Mouse (Mus musculus): ENCODE measurements around the gene Per2.

The Per2 gene

DNA sequence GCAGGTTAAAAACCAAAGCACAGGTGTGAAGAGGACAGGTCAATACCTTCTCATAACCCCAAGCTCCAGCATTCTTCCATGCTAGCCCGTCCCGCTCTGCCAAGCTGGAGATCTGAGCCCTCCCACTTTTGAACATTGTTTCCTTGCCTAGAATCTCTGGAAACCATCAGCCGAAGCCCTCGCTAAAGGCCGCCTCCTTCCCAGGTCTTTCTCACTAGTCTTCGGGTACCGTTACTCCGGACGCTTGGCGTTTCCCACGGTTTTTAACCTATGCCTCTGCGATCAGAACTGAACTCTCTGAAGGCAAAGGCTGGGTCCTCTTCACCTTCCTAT lies 61.2 kb downstream of the Per2 start:
- DNase-seq (ENCODE audit: low spot score in 2 of 2), result peak in 1 of 2 experiments; percentile 10

DNA sequence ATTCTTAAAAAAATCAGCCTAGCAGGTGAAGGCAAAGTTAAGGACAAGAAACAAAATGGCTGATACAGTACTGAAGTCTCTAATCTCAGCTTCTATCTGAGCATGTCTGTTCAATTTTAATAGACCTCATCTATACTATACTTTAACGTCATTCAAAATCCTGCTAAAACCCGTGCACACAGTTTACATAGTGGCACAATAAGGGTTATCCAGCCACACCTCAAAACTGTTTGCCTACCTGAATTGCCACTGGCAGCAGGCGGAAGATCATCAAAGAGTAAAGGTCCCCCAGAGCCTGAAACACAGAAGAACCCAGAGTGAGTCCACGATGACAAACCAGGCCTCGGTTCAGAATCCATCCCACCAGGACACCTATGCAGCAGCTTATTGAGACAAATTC lies 68.8 kb downstream of the Per2 start:
- no peak for DNase-seq (ENCODE audit: low spot score in 2 of 2)

DNA sequence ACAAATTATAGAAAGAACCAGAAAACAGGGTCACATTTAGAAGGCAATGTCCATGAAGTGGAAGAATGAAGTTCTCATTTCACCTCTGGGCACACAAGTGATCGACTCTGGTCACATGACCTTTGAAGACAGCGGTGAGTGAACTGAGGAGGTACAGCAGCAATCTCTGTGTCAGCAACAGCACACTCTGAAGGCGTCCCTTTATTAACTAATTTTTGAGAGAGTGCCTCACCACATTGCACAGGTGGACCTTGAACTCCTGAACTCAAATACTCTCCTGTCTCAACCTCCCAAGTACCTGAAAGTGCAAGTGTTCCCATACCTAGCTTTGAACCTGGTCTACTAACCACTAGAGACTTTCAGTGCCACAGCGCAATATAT lies 78.0 kb downstream of the Per2 start:
- no peak for DNase-seq (ENCODE audit: low spot score in 2 of 2)

DNA sequence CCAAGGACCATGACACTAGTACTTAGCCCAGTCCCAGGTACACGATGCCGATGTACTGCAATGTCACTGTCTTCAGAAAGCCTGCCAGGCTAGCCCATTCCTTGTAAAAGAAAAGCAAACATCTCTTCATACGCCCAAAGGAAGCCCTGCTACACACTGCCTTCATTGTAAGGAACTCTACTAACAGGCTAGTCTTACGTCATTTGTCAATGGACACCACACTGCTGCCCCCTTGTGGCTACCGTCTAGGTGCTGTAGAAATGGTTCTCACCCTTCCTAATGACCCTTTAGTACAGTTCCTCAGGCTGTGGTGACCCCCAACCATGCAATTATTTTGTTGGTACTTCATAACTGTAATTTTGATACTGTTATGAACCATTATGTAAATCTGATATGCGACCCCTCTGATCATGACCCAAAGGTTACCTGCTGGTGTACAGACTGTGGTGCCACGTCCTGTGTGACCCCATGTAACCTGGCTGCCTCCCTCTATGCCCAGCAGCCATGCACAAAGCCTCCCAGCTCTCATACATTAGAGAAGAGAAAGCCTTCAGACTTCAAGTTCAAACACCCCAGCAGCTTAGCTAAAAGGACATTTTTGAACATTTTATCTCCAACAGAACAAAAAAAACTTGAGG lies 78.6 kb downstream of the Per2 start:
- peak; percentile 32 to 73 for DNase-seq (ENCODE audit: low spot score in 2 of 2)

DNA sequence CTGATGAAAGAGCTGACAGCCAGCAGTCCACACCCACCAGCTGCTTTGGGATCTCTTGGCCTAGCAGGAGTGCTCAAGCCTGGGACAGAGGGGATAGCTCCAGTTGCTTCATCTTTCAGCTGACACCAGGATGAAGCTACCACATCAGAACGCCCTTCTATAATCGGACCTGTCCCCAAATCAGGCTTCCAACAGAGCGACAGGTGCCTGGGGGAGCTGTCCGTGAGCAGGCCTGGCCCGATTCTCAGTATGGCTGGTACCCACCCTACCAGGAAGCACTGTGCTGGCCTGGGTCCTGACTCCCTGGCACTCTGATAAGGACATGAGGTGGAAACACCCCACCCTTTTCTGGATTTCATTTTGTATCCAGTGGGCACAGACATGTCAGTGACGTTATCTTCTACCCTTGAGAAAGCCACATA lies 85.7 kb downstream of the Per2 start:
- DNase-seq (ENCODE audit: low spot score in 2 of 2), result no peak

DNA sequence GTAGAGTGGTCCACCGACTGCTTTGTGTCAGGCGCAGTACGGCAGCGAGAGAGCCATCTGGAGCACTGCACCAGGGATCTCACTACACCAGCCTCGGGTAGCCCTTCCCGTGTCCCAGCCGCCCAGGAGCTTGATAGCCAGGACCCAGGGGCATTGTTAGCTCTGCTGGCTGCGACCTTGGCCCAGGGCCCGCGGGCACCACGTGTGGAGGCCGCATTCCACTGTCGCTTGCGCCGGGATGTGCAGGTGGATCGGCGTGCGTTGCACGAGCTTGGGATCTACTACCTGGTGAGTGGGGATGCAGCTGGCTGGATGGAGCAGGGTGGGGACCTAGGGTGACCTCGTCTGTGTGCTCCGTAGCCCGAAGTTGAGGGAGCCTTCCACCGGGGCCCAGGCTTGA lies 89.1 kb downstream of the Per2 start:
- DNase-seq (ENCODE audit: low spot score in 2 of 2), result no peak

DNA sequence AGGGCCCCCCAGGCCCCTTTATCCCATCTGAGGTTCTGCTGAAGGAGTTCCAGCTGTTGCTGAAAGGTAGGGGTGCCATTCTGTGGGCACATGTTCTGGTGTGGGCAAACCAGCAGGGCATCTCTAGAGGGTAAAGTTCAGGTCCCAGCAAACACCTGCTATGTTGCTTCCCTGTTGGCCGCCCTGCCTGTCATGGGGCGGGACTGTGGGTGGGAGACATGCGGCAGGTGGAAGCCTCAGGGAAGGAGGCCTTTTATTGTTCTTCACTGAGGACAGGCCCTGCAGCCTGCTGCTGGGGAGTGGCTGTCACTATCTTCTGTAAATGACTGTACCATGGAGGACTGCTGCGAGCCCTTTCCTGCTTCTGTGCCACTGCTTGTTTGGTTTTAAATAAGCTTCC lies 89.7 kb downstream of the Per2 start:
- no peak for DNase-seq (ENCODE audit: low spot score in 2 of 2)

DNA sequence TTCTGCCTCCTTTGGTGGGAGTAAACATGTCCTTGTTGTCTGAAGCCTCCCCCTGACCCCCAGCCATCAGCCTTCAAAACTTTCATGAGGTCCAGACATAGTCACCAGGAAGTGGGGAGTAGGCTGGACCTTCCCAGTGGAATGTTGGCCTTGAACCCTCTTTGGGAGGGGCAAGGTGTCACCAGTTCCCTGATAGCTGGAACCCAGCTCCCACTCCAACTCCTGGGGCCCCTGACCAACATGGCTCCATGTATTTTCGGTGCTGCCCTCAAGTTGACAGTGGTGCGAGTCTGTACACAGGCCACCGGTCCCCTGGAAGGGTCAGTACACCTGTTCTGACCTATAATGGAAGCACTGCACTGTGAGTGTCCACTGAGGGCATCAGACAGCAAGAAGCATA lies 91.8 kb downstream of the Per2 start:
- DNase-seq (ENCODE audit: low spot score in 2 of 2), result no peak

DNA sequence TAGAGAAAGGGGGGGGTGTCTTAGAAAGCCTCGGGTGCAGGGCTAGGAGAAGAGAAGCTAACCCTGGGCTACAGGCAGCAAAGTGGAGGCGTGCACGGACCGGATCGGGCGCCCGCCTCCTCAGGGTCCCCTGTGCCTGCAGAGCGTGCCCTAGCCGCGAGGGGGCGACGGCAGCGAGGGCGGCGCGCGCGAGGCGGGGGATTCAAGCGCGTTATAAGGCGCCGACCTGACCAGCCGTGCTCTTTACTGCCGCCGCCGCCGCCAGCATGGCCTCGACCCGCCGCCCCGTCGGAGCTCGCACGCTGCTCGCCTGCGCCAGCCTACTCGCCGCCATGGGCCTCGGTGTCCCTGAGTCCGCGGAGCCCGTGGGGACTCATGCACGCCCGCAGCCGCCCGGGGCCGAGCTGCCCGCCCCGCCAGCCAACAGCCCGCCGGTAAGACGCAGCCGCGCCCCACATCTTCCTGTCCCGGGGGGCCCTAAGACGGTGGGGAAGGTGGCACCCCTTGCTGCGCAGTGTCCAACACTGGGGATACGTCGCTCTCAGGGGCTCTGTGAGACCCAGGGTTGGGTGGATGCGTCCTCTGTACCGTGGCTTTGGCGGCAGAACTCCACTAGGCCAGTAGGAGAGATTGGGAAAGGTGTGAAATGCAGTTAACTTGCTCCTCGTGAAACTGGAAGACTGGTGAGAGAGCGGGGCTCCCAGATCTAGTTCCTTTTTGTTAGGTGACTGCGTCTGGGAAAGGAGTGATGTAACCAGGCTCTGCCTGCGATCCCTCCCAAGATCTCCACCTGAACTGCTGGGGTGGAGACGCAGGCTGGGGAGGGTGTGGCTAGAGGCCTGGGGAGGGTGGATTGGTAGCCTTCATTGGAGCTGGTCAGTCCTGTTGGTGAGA lies 92.7 kb downstream of the Per2 start, which contains the start of gene Erfe:
Erfe (plus strand) TSS at position 216 of the 894 bp plus-strand sequence.
- peak; percentile 49 to 82 for DNase-seq (ENCODE audit: low spot score in 2 of 2)

All from thymus, postnatal 10 days (tissue).